Mouse (Mus musculus) ES-E14 (cell line): ENCODE measurements at regions not wholly inside any gene's neighbourhood (a gene's known extent, or its start where the extent isn't known, plus 50 kb on each side); places are given as distances from the start of the nearest gene placed in this dataset.

Experiments
- DNase-seq: peaks from one replicate; pipeline ENCODE4 v3.0.0-alpha.2; 2013; ENCODE audit warnings: low read depth, low spot score
- H3K27ac ChIP-seq: 2 replicates; pipeline ENCODE4 v1.5.1; 2012; ENCODE audit warnings: low read depth, mild to moderate bottlenecking, low read length, moderate library complexity, mixed read lengths; ENCODE audit not compliant: poor library complexity, insufficient read depth, severe bottlenecking
- H3K36me3 ChIP-seq: 2 replicates; pipeline ENCODE4 v1.6.1; 2012; ENCODE audit warnings: mild to moderate bottlenecking, low read length, moderate library complexity, mixed read lengths; ENCODE audit not compliant: control insufficient read depth, poor library complexity, insufficient read depth, severe bottlenecking
- H3K4me1 ChIP-seq, 2 experiments: fragments of 150-350 bp in 1 of 2; sonication (generic) in 1 of 2; 2 replicates each; pipeline ENCODE4 v1.6.1; 2012; ENCODE audit warnings: low read length in 2 of 2, mild to moderate bottlenecking in 1 of 2, mixed read lengths in 1 of 2; ENCODE audit not compliant: control insufficient read depth in 2 of 2, insufficient read depth in 2 of 2, poor library complexity in 1 of 2
- H3K4me3 ChIP-seq, 2 experiments: fragments of 150-350 bp in 1 of 2; sonication (generic) in 1 of 2; 2 replicates each; pipeline ENCODE4 v1.5.1; 2012; ENCODE audit warnings: low read length in 2 of 2, low read depth in 1 of 2, mild to moderate bottlenecking in 1 of 2, mixed read lengths in 1 of 2; ENCODE audit not compliant: insufficient read depth in 1 of 2, poor library complexity in 1 of 2, severe bottlenecking in 1 of 2
- H3K9ac ChIP-seq: 2 replicates; pipeline ENCODE4 v1.6.1; 2012; ENCODE audit warnings: low read depth, mild to moderate bottlenecking, low read length, mixed read lengths; ENCODE audit not compliant: poor library complexity, insufficient read depth, severe bottlenecking
- H3K9me3 ChIP-seq: fragments of 150-350 bp; sonication (generic); 2 replicates; pipeline ENCODE4 v1.6.1; 2012; ENCODE audit warnings: low read depth, mild to moderate bottlenecking, low read length; ENCODE audit not compliant: control insufficient read depth, insufficient read depth
- CHD2 ChIP-seq: IDR thresholded peaks from 2 replicates; pipeline ENCODE4 v1.6.1; 2014; ENCODE audit warnings: mild to moderate bottlenecking, low read depth, low read length, inconsistent platforms
- HCFC1 ChIP-seq: IDR thresholded peaks from 2 replicates; pipeline ENCODE4 v1.6.1; 2012; ENCODE audit warnings: low read length, inconsistent platforms, borderline replicate concordance; ENCODE audit not compliant: insufficient read depth
- MAFK ChIP-seq: IDR thresholded peaks from 2 replicates; pipeline ENCODE4 v1.6.1; 2014; ENCODE audit warnings: mild to moderate bottlenecking, low read depth, low read length, inconsistent platforms; ENCODE audit not compliant: insufficient read depth
- ZC3H11A ChIP-seq: IDR thresholded peaks from 2 replicates; pipeline ENCODE4 v1.6.1; 2012; ENCODE audit warnings: low read depth, mild to moderate bottlenecking, inconsistent platforms, low read length, borderline replicate concordance
- ZNF384 ChIP-seq: IDR thresholded peaks from 2 replicates; pipeline ENCODE4 v1.6.1; 2012; ENCODE audit warnings: low read depth, low read length, inconsistent platforms
- in situ Hi-C, 2 experiments: fragments of 600-800 bp; cut with MboI; formaldehyde crosslinking; loops; one replicate each; pipeline ENCODE4 v1.15.1; 2025; ENCODE audit warnings: low sequenced_read_pairs in 2 of 2, inconsistent platforms in 1 of 2; ENCODE audit not compliant: unreplicated experiment in 2 of 2

DNA sequence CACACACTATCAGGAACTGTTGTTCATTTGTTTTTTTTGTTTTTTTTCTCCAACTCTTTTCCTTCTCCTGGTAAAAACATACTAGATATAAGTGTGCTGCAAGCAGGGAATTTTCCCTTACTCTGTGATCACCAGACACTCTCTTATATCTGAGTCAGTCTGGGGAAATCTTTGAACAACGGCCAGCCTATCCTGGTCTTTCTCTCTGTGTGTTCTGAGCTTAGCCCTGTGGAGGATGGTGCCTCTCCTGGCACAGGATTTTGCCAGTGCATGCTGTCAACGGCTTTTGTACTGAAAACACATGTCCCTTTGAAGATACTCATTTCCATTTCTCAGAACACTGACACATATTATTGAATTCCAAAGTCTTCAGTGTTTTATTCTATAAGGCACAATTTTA lies 664.8 kb downstream of the Sorcs1 start:
- H3K4me1 ChIP-seq: no peaks in the 10 kb centered on the region
- no peaks in the 10 kb centered on the region for H3K9me3 ChIP-seq
- no peak for DNase-seq
- no peaks in the 10 kb centered on the region for H3K36me3 ChIP-seq
- H3K9ac ChIP-seq: no peak overlapping the region
- no peak overlapping the region for H3K4me3 ChIP-seq
- no peak overlapping the region for H3K27ac ChIP-seq
- no peak for TF ChIP-seq ZNF384
- TF ChIP-seq HCFC1: no peak
- no peak for TF ChIP-seq MAFK
- no peak for TF ChIP-seq CHD2
- TF ChIP-seq ZC3H11A: no peak
- in situ Hi-C loops: no loop called here

GRCm38 (mm10) chr19:50005248-50005647 lies 673.2 kb downstream of the Sorcs1 start:
- H3K4me3 ChIP-seq: no peak overlapping the region
- TF ChIP-seq ZC3H11A (no peak), ZNF384 (no peak), MAFK (no peak), CHD2 (no peak), HCFC1 (no peak)

GRCm38 (mm10) chr19:49985826-49986225 lies 692.6 kb downstream of the Sorcs1 start:
- TF ChIP-seq HCFC1 (no peak), MAFK (no peak), ZC3H11A (no peak), CHD2 (no peak), ZNF384 (no peak)
- in situ Hi-C loops: no loop called here
- no peak overlapping the region for H3K27ac ChIP-seq

More at GRCm38 (mm10) chr19:50005248-50005647, 673.2 kb downstream of the Sorcs1 start:
- DNase-seq: no peak
- Histone ChIP-seq H3K9ac (no peak overlapping the region), H3K36me3 (no peaks in the 10 kb centered on the region), H3K27ac (no peak overlapping the region), H3K4me1 (no peaks in the 10 kb centered on the region), H3K9me3 (no peaks in the 10 kb centered on the region)
- in situ Hi-C loops: no loop called here

GRCm38 (mm10) chr19:49966284-49966841 lies 712.1 kb downstream of the Sorcs1 start:
- TF ChIP-seq ZNF384 (no peak), ZC3H11A (no peak), CHD2 (no peak), MAFK (no peak), HCFC1 (no peak)
- Histone ChIP-seq H3K36me3 (no peaks in the 10 kb centered on the region), H3K27ac (no peak overlapping the region), H3K9ac (no peak overlapping the region), H3K4me3 (no peak overlapping the region), H3K9me3 (no peaks in the 10 kb centered on the region), H3K4me1 (no peaks in the 10 kb centered on the region)
- in situ Hi-C loops: no loop called here
- DNase-seq: no peak

More at GRCm38 (mm10) chr19:49985826-49986225, 692.6 kb downstream of the Sorcs1 start:
- no peaks in the 10 kb centered on the region for H3K36me3 ChIP-seq
- no peak overlapping the region for H3K4me3 ChIP-seq
- H3K4me1 ChIP-seq: no peaks in the 10 kb centered on the region
- H3K9me3 ChIP-seq: no peaks in the 10 kb centered on the region
- DNase-seq: no peak
- no peak overlapping the region for H3K9ac ChIP-seq
